Comparison of ENCODE assay signal across 9 mouse cellular contexts in genomic region chr10:67636569-67636968, GRCm38 (mm10).
A peak's percentile ranks its signal among the peaks of the same experiment; 100 is the strongest.
DNase-seq lines count a peak whose midpoint lies in the region; ATAC-seq lines count a peak whose summit lies in the region.
"Had no signal": no experiment of that assay in that cellular context is flagged by ENCODE, and none has a peak within 500 bp of the region (broad histone marks: within the 10 kb centered on the region; RNA-seq: fewer than 3 reads in every experiment).

No protein-coding gene starts in this region.

- peak; percentile 22; the same call in 1 of the 2 replicates for ATAC-seq in embryonic facial prominence, embryonic 12.5 days (ENCODE audit: insufficient number of reproducible peaks, insufficient read depth, low FRiP score, low TSS enrichment)
- ATAC-seq in hindbrain, embryonic 16.5 days: no peak
- no peak for ATAC-seq in lung, embryonic 15.5 days (ENCODE audit: borderline replicate concordance, extremely low read depth, low FRiP score, low TSS enrichment)
- ATAC-seq in neural tube, embryonic 15.5 days (ENCODE audit: low FRiP score): no peak

- H3K9ac ChIP-seq in embryonic facial prominence, embryonic 12.5 days: no peak overlapping the region
- no peak overlapping the region for H3K9ac ChIP-seq in hindbrain, embryonic 16.5 days (ENCODE audit: low read depth, low read length)
- no peak overlapping the region for H3K9ac ChIP-seq in lung, embryonic 15.5 days
- no peak overlapping the region for H3K9ac ChIP-seq in neural tube, embryonic 15.5 days (replicated peaks)

- H3K9me3 ChIP-seq in embryonic facial prominence, embryonic 12.5 days: no peaks in the 10 kb centered on the region
- H3K9me3 ChIP-seq in hindbrain, embryonic 16.5 days (ENCODE audit: control insufficient read depth, low read length): no peaks in the 10 kb centered on the region
- no peaks in the 10 kb centered on the region for H3K9me3 ChIP-seq in lung, embryonic 15.5 days
- H3K9me3 ChIP-seq in neural tube, embryonic 15.5 days (replicated peaks): no peaks in the 10 kb centered on the region

- H3K36me3 ChIP-seq in embryonic facial prominence, embryonic 12.5 days: no peaks in the 10 kb centered on the region
- no peaks in the 10 kb centered on the region for H3K36me3 ChIP-seq in hindbrain, embryonic 16.5 days (ENCODE audit: control insufficient read depth, insufficient read depth, low read length)
- no peaks in the 10 kb centered on the region for H3K36me3 ChIP-seq in lung, embryonic 15.5 days
- no peaks in the 10 kb centered on the region for H3K36me3 ChIP-seq in neural tube, embryonic 15.5 days

- intact Hi-C loops in heart, postnatal 25 days (cut with DNase I): no loop called here

- H3K4me1 ChIP-seq in embryonic facial prominence, embryonic 12.5 days: peaks cover 9% of the 10 kb centered on the region; the same call in 1 of the 2 replicates
- H3K4me1 ChIP-seq in hindbrain, embryonic 16.5 days (ENCODE audit: control insufficient read depth, insufficient read depth, low read depth, low read length): no peaks in the 10 kb centered on the region
- peaks cover 5% of the 10 kb centered on the region; the same call in 1 of the 2 replicates for H3K4me1 ChIP-seq in lung, embryonic 15.5 days
- peaks cover 7% of the 10 kb centered on the region for H3K4me1 ChIP-seq in neural tube, embryonic 15.5 days

- 2% methylated on average over 13 of the region's 13 CpGs for WGBS in embryonic facial prominence, embryonic 12.5 days
- WGBS in hindbrain, embryonic 16.5 days: 4% methylated on average over 13 of the region's 13 CpGs
- 8% methylated on average over 13 of the region's 13 CpGs for WGBS in lung, embryonic 15.5 days
- 3% methylated on average over 13 of the region's 13 CpGs for WGBS in neural tube, embryonic 15.5 days

- no peak overlapping the region for H3K4me3 ChIP-seq in embryonic facial prominence, embryonic 12.5 days
- H3K4me3 ChIP-seq in hindbrain, embryonic 16.5 days (ENCODE audit: low read length): no peak overlapping the region
- 0 out of 2 replicates have a peak overlapping the region, but pooled peaks have one; percentile 3 for H3K4me3 ChIP-seq in lung, embryonic 15.5 days
- H3K4me3 ChIP-seq in neural tube, embryonic 15.5 days (replicated peaks): no peak overlapping the region

- H3K27me3 ChIP-seq in embryonic facial prominence, embryonic 12.5 days: no peaks in the 10 kb centered on the region
- no peaks in the 10 kb centered on the region for H3K27me3 ChIP-seq in hindbrain, embryonic 16.5 days (replicated peaks; ENCODE audit: control insufficient read depth, insufficient read depth, low read length)
- H3K27me3 ChIP-seq in lung, embryonic 15.5 days: no peaks in the 10 kb centered on the region
- H3K27me3 ChIP-seq in neural tube, embryonic 15.5 days (replicated peaks): no peaks in the 10 kb centered on the region
- H3K27me3 ChIP-seq: CH12.LX had no signal

- H3K27ac ChIP-seq in embryonic facial prominence, embryonic 12.5 days: no peak overlapping the region
- H3K27ac ChIP-seq in hindbrain, embryonic 16.5 days (ENCODE audit: low read depth, low read length): no peak overlapping the region
- H3K27ac ChIP-seq in lung, embryonic 15.5 days: no peak overlapping the region
- no peak overlapping the region for H3K27ac ChIP-seq in neural tube, embryonic 15.5 days (replicated peaks)

- peak overlapping the region; percentile 45 for H3K4me2 ChIP-seq in embryonic facial prominence, embryonic 12.5 days (replicated peaks)
- H3K4me2 ChIP-seq in hindbrain, embryonic 16.5 days (ENCODE audit: low read length): peak overlapping the region; percentile 37
- peak overlapping the region; percentile 37 for H3K4me2 ChIP-seq in lung, embryonic 15.5 days
- peak overlapping the region; percentile 43 for H3K4me2 ChIP-seq in neural tube, embryonic 15.5 days

- DNase-seq in heart, adult 18-20 months: peak; percentile 28 to 32
- DNase-seq in heart, postnatal 25 days (ENCODE audit: low spot score): no peak
- DNase-seq in layer of hippocampus, postnatal 25 days (ENCODE audit: extremely low spot score in 1 of 2, low spot score in 1 of 2): no peak
- DNase-seq in cerebellum, adult 18-20 months: no peak

Comparison
In these comparisons a context has a peak if more than half of its experiments do, and no peak if none do; other contexts are left out.
1. DNase-seq: peak in heart, adult 18-20 months (2 of 2); none in heart, postnatal 25 days (single experiment), layer of hippocampus, postnatal 25 days (0 of 2) and cerebellum, adult 18-20 months (0 of 2).
2. Peak in every context shown above with its lines, with median percentiles within 50 percentile points of each other: H3K4me2 ChIP-seq.